Mouse (Mus musculus) liver, embryonic 14.5 days (tissue): Measurements from ENCODE around the gene Wwc2.

Experiments used
- CTCF ChIP-seq: IDR thresholded peaks from 2 replicates; pipeline ENCODE4 v1.5.1; 2016; ENCODE audit warnings: antibody characterized with exemption, low read depth, control low read depth
- EP300 ChIP-seq: IDR thresholded peaks from 2 replicates; pipeline ENCODE4 v1.6.1; 2016; ENCODE audit warnings: antibody characterized with exemption, low read depth

DNA sequence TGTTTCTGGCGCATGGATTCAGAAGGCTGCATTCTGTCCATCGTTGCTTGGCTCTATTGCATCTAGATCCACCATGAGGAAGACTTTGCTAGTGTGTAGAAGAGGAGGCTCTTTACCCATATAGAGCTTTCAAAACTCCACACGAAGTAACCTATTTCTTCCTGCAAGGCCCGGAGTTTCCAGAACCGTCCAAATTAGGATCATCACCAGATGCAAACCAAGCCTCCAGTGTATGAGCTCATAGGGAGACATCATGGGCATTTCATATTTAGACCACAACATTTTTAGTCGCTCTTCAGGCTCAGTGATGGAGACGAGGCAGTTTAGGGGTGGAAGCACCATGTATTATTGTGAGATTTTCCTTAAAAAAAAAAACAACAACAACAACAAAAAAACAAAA, 213.3 kb downstream of the Wwc2 start:
- no peak for TF ChIP-seq CTCF
- TF ChIP-seq EP300 = no peak
